Mouse (Mus musculus) intestine, postnatal 0 days (tissue): ENCODE measurements around the gene Sp110. TPM values are rescaled to one million over a fixed set of nuclear protein-coding genes. Genes with fewer than 3 reads are reported as not detected.
"Not testable (repeated sequence)": the region's sequence is repeated elsewhere in the genome, so short reads cannot be mapped to it uniquely, and the experiment has no call there.

ENCODE experiments used
- ATAC-seq: fragments of 200-750 bp; cut with Nextera tagmentation; 2 replicates; pipeline ENCODE4 v1.8.0; 2017; ENCODE audit warnings: mild to moderate bottlenecking, moderate TSS enrichment, moderate library complexity
- H3K27ac ChIP-seq: fragments of 300-500 bp; sonication (generic); 2 replicates; pipeline ENCODE4 v1.5.1; 2014; ENCODE audit warnings: mild to moderate bottlenecking, low read depth, low read length, moderate library complexity
- H3K27me3 ChIP-seq: fragments of 300-500 bp; sonication (generic); replicated peaks from 2 replicates; pipeline ENCODE4 v1.6.1; 2014; ENCODE audit warnings: low read length, mixed read lengths; ENCODE audit not compliant: control insufficient read depth, insufficient read depth
- H3K36me3 ChIP-seq: fragments of 300-500 bp; sonication (generic); 2 replicates; pipeline ENCODE4 v1.6.1; 2014; ENCODE audit warnings: mild to moderate bottlenecking, moderate library complexity; ENCODE audit not compliant: control insufficient read depth, insufficient read depth
- H3K4me1 ChIP-seq: fragments of 300-500 bp; sonication (generic); replicated peaks from 2 replicates; pipeline ENCODE4 v1.6.1; 2014; ENCODE audit warnings: antibody characterized with exemption, low read length, mixed read lengths; ENCODE audit not compliant: control insufficient read depth, insufficient read depth
- H3K4me2 ChIP-seq: fragments of 300-500 bp; sonication (generic); replicated peaks from 2 replicates; pipeline ENCODE4 v1.6.1; 2014; ENCODE audit warnings: low read depth, mild to moderate bottlenecking, moderate library complexity
- H3K4me3 ChIP-seq: fragments of 300-500 bp; sonication (generic); 2 replicates; pipeline ENCODE4 v1.5.1; 2014; ENCODE audit warnings: low read depth, low read length
- H3K9ac ChIP-seq: fragments of 300-500 bp; sonication (generic); 2 replicates; pipeline ENCODE4 v1.6.1; 2014; ENCODE audit warnings: mild to moderate bottlenecking, low read depth, low read length
- H3K9me3 ChIP-seq: fragments of 300-500 bp; sonication (generic); 2 replicates; pipeline ENCODE4 v1.6.1; 2016; ENCODE audit warnings: mixed run types; ENCODE audit not compliant: control insufficient read depth
- CTCF ChIP-seq: sonication (generic); IDR thresholded peaks from 2 replicates; pipeline ENCODE4 v1.5.1; 2016; ENCODE audit warnings: low read depth, mild to moderate bottlenecking, control low read depth, antibody characterized with exemption, moderate library complexity
- WGBS: fragments of 180-500 bp; shearing (Covaris S2); extraction: QIAGEN DNeasy Blood & Tissue Kit; methylation state at CpG from one replicate; pipeline ENCODE4 v1.1.7; 2014; 5-methylcytosine and 5-hydroxymethylcytosine counted together
- polyA plus RNA-seq: library from polyadenylated mRNA; unstranded; fragments of >200 nt; fragmentation: Nextera tagmentation; extraction: Ambion mirVana; gene quantifications from 2 replicates; pipeline ENCODE4 v1.2.1, GENCODE M21; 2015

The Sp110 gene
- polyA plus RNA-seq, 1 experiment from 2014 or later: 0.91 TPM

GRCm38 (mm10) chr1:85604341-85604740 lies 5.7 kb upstream of the Sp110 start:
- H3K27me3 ChIP-seq, H3K4me3 ChIP-seq, H3K4me1 ChIP-seq, H3K9me3 ChIP-seq, H3K27ac ChIP-seq, ATAC-seq, H3K36me3 ChIP-seq, H3K9ac ChIP-seq, H3K4me2 ChIP-seq: not testable (repeated sequence)
- no CpG with 5 or more reads among the region's 1 CpGs for WGBS

- H3K27ac ChIP-seq, H3K27me3 ChIP-seq, H3K4me3 ChIP-seq, H3K9me3 ChIP-seq, H3K9ac ChIP-seq, H3K36me3 ChIP-seq, ATAC-seq, H3K4me1 ChIP-seq: not testable (repeated sequence)
- 56% methylated on average over 4 of the region's 4 CpGs for WGBS
- peak overlapping the region; percentile 44 for H3K4me2 ChIP-seq
Measured at GRCm38 (mm10) chr1:85600794-85601193, 2.2 kb upstream of the Sp110 start.

- H3K4me3 ChIP-seq, ATAC-seq, H3K36me3 ChIP-seq, H3K9ac ChIP-seq, H3K4me1 ChIP-seq, H3K9me3 ChIP-seq, H3K27me3 ChIP-seq, H3K27ac ChIP-seq: not testable (repeated sequence)
- peak within 1 kb of the TSS; percentile 44 for H3K4me2 ChIP-seq
- WGBS: no CpG with 5 or more reads among the region's 5 CpGs
Measured at GRCm38 (mm10) chr1:85600078-85600477, 1.5 kb upstream of the Sp110 start, which contains the start of gene Sp140. Sp140 (plus strand) TSS chr1:85600378.

- not testable (repeated sequence) for H3K9ac ChIP-seq, H3K27ac ChIP-seq, H3K4me3 ChIP-seq, H3K27me3 ChIP-seq, H3K9me3 ChIP-seq, H3K4me1 ChIP-seq, H3K4me2 ChIP-seq, H3K36me3 ChIP-seq, ATAC-seq
- WGBS: 77% methylated on average over 8 of the region's 8 CpGs
Measured at GRCm38 (mm10) chr1:85592526-85592925, 6.1 kb downstream of the Sp110 start.

GRCm38 (mm10) chr1:85588697-85589096 lies 9.9 kb downstream of the Sp110 start:
- not testable (repeated sequence) for H3K9me3 ChIP-seq, H3K4me2 ChIP-seq, H3K4me3 ChIP-seq, H3K27ac ChIP-seq, H3K4me1 ChIP-seq, H3K27me3 ChIP-seq, ATAC-seq, H3K9ac ChIP-seq, H3K36me3 ChIP-seq
- 76% methylated on average over 1 of the region's 2 CpGs for WGBS

- H3K4me2 ChIP-seq, ATAC-seq: not testable (repeated sequence)
- 29% methylated on average over 5 of the region's 5 CpGs for WGBS
Measured at GRCm38 (mm10) chr1:85581518-85581917, 17.1 kb downstream of the Sp110 start.

GRCm38 (mm10) chr1:85580578-85580977 lies 18.0 kb downstream of the Sp110 start:
- not testable (repeated sequence) for H3K27ac ChIP-seq, H3K9ac ChIP-seq, H3K4me2 ChIP-seq, H3K36me3 ChIP-seq, H3K4me1 ChIP-seq, H3K27me3 ChIP-seq, ATAC-seq, H3K9me3 ChIP-seq, H3K4me3 ChIP-seq
- WGBS: 47% methylated on average over 3 of the region's 3 CpGs

More at GRCm38 (mm10) chr1:85581518-85581917, 17.1 kb downstream of the Sp110 start:
- not testable (repeated sequence) for H3K4me1 ChIP-seq, H3K27me3 ChIP-seq, H3K9ac ChIP-seq, H3K4me3 ChIP-seq, H3K9me3 ChIP-seq, H3K36me3 ChIP-seq, H3K27ac ChIP-seq
- peak; percentile 50; the same call in 1 of the 2 replicates for TF ChIP-seq CTCF

- ATAC-seq: not testable (repeated sequence)
- WGBS: 71% methylated on average over 2 of the region's 4 CpGs
Measured at GRCm38 (mm10) chr1:85580148-85580534, 18.5 kb downstream of the Sp110 start.

GRCm38 (mm10) chr1:85579199-85580147 lies 19.1 kb downstream of the Sp110 start:
- not testable (repeated sequence) for H3K36me3 ChIP-seq, H3K9me3 ChIP-seq, H3K9ac ChIP-seq, ATAC-seq, H3K27me3 ChIP-seq, H3K27ac ChIP-seq, H3K4me1 ChIP-seq, H3K4me2 ChIP-seq, H3K4me3 ChIP-seq
- WGBS: 69% methylated on average over 6 of the region's 7 CpGs

More at GRCm38 (mm10) chr1:85580148-85580534, 18.5 kb downstream of the Sp110 start:
- H3K36me3 ChIP-seq, H3K4me3 ChIP-seq, H3K4me1 ChIP-seq, H3K9me3 ChIP-seq, H3K4me2 ChIP-seq, H3K9ac ChIP-seq, H3K27ac ChIP-seq, H3K27me3 ChIP-seq: not testable (repeated sequence)
